Mouse (Mus musculus) layer of hippocampus, postnatal 36 days (tissue): Measurements from ENCODE around the gene Acta2. TPM values are rescaled to one million over a fixed set of nuclear protein-coding genes. Genes with fewer than 3 reads are reported as not detected.

Experiments used
- DNase-seq, 2 experiments: peaks; one replicate each; pipeline ENCODE4 v3.0.0; 2022
- total RNA-seq, 2 experiments: library from RNA; stranded (reverse); gene quantifications; 2 replicates each; pipeline ENCODE4 v1.2.3; 2021

Gene Acta2
- 10 to 100 TPM; 13.7 to 16.7 TPM for total RNA-seq

- no peak for DNase-seq
Measured at GRCm38 (mm10) chr19:34254880-34255681, at the start of gene Acta2. Gene Acta2 (minus strand): TSS chr19:34255590.

GRCm38 (mm10) chr19:34304917-34305316 is 49.5 kb upstream of the Acta2 start:
- no peak for DNase-seq

- DNase-seq: no peak
Measured at GRCm38 (mm10) chr19:34300430-34300829, 45.0 kb upstream of the Acta2 start.

GRCm38 (mm10) chr19:34299229-34299628 is 43.8 kb upstream of the Acta2 start:
- DNase-seq: no peak

- DNase-seq: no peak
Measured at GRCm38 (mm10) chr19:34298531-34298930, 43.1 kb upstream of the Acta2 start.

- no peak for DNase-seq
Measured at GRCm38 (mm10) chr19:34295442-34295841, 40.1 kb upstream of the Acta2 start.

- no peak for DNase-seq
Measured at GRCm38 (mm10) chr19:34293376-34293947, 38.1 kb upstream of the Acta2 start.

GRCm38 (mm10) chr19:34292701-34293100 is 37.3 kb upstream of the Acta2 start:
- no peak for DNase-seq

GRCm38 (mm10) chr19:34291956-34292355 is 36.6 kb upstream of the Acta2 start:
- DNase-seq: no peak

GRCm38 (mm10) chr19:34291379-34291778 is 36.0 kb upstream of the Acta2 start:
- DNase-seq: no peak

- DNase-seq: no peak
Measured at GRCm38 (mm10) chr19:34290872-34291341, 35.5 kb upstream of the Acta2 start.

- peak; percentile 11 to 13 for DNase-seq
Measured at GRCm38 (mm10) chr19:34289948-34290789, 34.8 kb upstream of the Acta2 start, which contains the start of gene Fas. Gene Fas (plus strand): TSS chr19:34290666.

- DNase-seq: no peak
Measured at GRCm38 (mm10) chr19:34288696-34289095, 33.3 kb upstream of the Acta2 start.

GRCm38 (mm10) chr19:34287656-34288415 is 32.4 kb upstream of the Acta2 start:
- no peak for DNase-seq

- DNase-seq: no peak
Measured at GRCm38 (mm10) chr19:34287221-34287620, 31.8 kb upstream of the Acta2 start.

GRCm38 (mm10) chr19:34284826-34285225 is 29.4 kb upstream of the Acta2 start:
- DNase-seq: no peak

GRCm38 (mm10) chr19:34284383-34284782 is 29.0 kb upstream of the Acta2 start:
- no peak for DNase-seq

- DNase-seq: no peak
Measured at GRCm38 (mm10) chr19:34283614-34284013, 28.2 kb upstream of the Acta2 start.

GRCm38 (mm10) chr19:34278078-34278477 is 22.7 kb upstream of the Acta2 start:
- no peak for DNase-seq

- DNase-seq: no peak
Measured at GRCm38 (mm10) chr19:34273073-34273472, 17.7 kb upstream of the Acta2 start.

- no peak for DNase-seq
Measured at GRCm38 (mm10) chr19:34270824-34271464, 15.6 kb upstream of the Acta2 start.
